Mouse (Mus musculus): ENCODE data around the gene Islr. TPM values are rescaled to one million over a fixed set of nuclear protein-coding genes. Genes with fewer than 3 reads are reported as not detected.

Islr gene
- total and polyA plus RNA-seq, 2 experiments = 1.4 to 7.7 TPM

GRCm38 (mm10) chr9:58157838-58158237 lies 46.3 kb downstream of the Islr start:
- Histone ChIP-seq H3K4me3 (ENCODE audit: insufficient read depth, low read depth, low read length) (peak overlapping the region; percentile 1; the same call in 1 of the 2 replicates), H3K9ac (ENCODE audit: low read depth, low read length) (no peak overlapping the region), H3K27ac (replicated peaks; ENCODE audit: insufficient read depth, low read depth, low read length) (peak overlapping the region; percentile 11; the same call in 1 of the 2 replicates), H3K27me3 (ENCODE audit: control insufficient read depth, insufficient read depth, low read length) (no peaks in the 10 kb centered on the region), H3K79me2 (ENCODE audit: control insufficient read depth, insufficient read depth, low read length) (no peaks in the 10 kb centered on the region), H3K4me1 (ENCODE audit: control insufficient read depth, insufficient read depth, low read length) (no peaks in the 10 kb centered on the region), H3K36me3 (ENCODE audit: control insufficient read depth, insufficient read depth, low read length) (no peaks in the 10 kb centered on the region)
- WGBS = 77% methylated on average over 13 of the region's 13 CpGs
- TF ChIP-seq CTCF (IDR thresholded peaks at IDR 0.05; ENCODE audit: low read depth, low read length) (no peak), POLR2A (IDR thresholded peaks at IDR 0.05; ENCODE audit: extremely low read depth, insufficient read depth, low read length) (no peak)
- DNase-seq (ENCODE audit: extremely low read depth, low read depth, low spot score) = no peak

GRCm38 (mm10) chr9:58156819-58157560 lies 47.1 kb downstream of the Islr start:
- Histone ChIP-seq H3K4me1 (ENCODE audit: control insufficient read depth, insufficient read depth, low read length) (no peaks in the 10 kb centered on the region), H3K79me2 (ENCODE audit: control insufficient read depth, insufficient read depth, low read length) (no peaks in the 10 kb centered on the region), H3K4me3 (ENCODE audit: insufficient read depth, low read depth, low read length) (no peak overlapping the region), H3K9ac (ENCODE audit: low read depth, low read length) (no peak overlapping the region), H3K27me3 (ENCODE audit: control insufficient read depth, insufficient read depth, low read length) (no peaks in the 10 kb centered on the region), H3K27ac (replicated peaks; ENCODE audit: insufficient read depth, low read depth, low read length) (no peak overlapping the region), H3K36me3 (ENCODE audit: control insufficient read depth, insufficient read depth, low read length) (no peaks in the 10 kb centered on the region)
- TF ChIP-seq POLR2A (IDR thresholded peaks at IDR 0.05; ENCODE audit: extremely low read depth, insufficient read depth, low read length) (no peak), CTCF (IDR thresholded peaks at IDR 0.05; ENCODE audit: low read depth, low read length) (no peak)
- no peak for DNase-seq (ENCODE audit: extremely low read depth, low read depth, low spot score)
- whole genome bisulfite sequencing = 88% methylated on average over 22 of the region's 22 CpGs

- Histone ChIP-seq H3K4me3 (ENCODE audit: insufficient read depth, low read depth, low read length) (no peak overlapping the region), H3K4me1 (ENCODE audit: control insufficient read depth, insufficient read depth, low read length) (no peaks in the 10 kb centered on the region), H3K9ac (ENCODE audit: low read depth, low read length) (no peak overlapping the region), H3K27ac (replicated peaks; ENCODE audit: insufficient read depth, low read depth, low read length) (no peak overlapping the region), H3K36me3 (ENCODE audit: control insufficient read depth, insufficient read depth, low read length) (no peaks in the 10 kb centered on the region), H3K27me3 (ENCODE audit: control insufficient read depth, insufficient read depth, low read length) (no peaks in the 10 kb centered on the region), H3K79me2 (ENCODE audit: control insufficient read depth, insufficient read depth, low read length) (no peaks in the 10 kb centered on the region)
- WGBS = 55% methylated on average over 3 of the region's 3 CpGs
- no peak for TF ChIP-seq CTCF (IDR thresholded peaks at IDR 0.05; ENCODE audit: low read depth, low read length)
- no peak for TF ChIP-seq POLR2A (IDR thresholded peaks at IDR 0.05; ENCODE audit: extremely low read depth, insufficient read depth, low read length)
- DNase-seq (ENCODE audit: extremely low read depth, low read depth, low spot score) = no peak
Measured at GRCm38 (mm10) chr9:58155366-58155765, 48.7 kb downstream of the Islr start.

GRCm38 (mm10) chr9:58153095-58153494 lies 51.0 kb downstream of the Islr start:
- WGBS = 93% methylated on average over 3 of the region's 3 CpGs
- no peaks in the 10 kb centered on the region for H3K79me2 ChIP-seq (ENCODE audit: control insufficient read depth, insufficient read depth, low read length)
- peak; percentile 9 for DNase-seq (ENCODE audit: extremely low read depth, low read depth, low spot score)
- no peak overlapping the region for H3K4me3 ChIP-seq (ENCODE audit: insufficient read depth, low read depth, low read length)
- no peaks in the 10 kb centered on the region for H3K27me3 ChIP-seq (ENCODE audit: control insufficient read depth, insufficient read depth, low read length)
- H3K4me1 ChIP-seq (ENCODE audit: control insufficient read depth, insufficient read depth, low read length) = no peaks in the 10 kb centered on the region
- TF ChIP-seq POLR2A (IDR thresholded peaks at IDR 0.05; ENCODE audit: extremely low read depth, insufficient read depth, low read length) (no peak), CTCF (IDR thresholded peaks at IDR 0.05; ENCODE audit: low read depth, low read length) (no peak)
- no peaks in the 10 kb centered on the region for H3K36me3 ChIP-seq (ENCODE audit: control insufficient read depth, insufficient read depth, low read length)
- no peak overlapping the region for H3K27ac ChIP-seq (replicated peaks; ENCODE audit: insufficient read depth, low read depth, low read length)
- no peak overlapping the region for H3K9ac ChIP-seq (ENCODE audit: low read depth, low read length)

GRCm38 (mm10) chr9:58150733-58151361 lies 53.3 kb downstream of the Islr start:
- Histone ChIP-seq H3K9ac (ENCODE audit: low read depth, low read length) (no peak overlapping the region), H3K79me2 (ENCODE audit: control insufficient read depth, insufficient read depth, low read length) (no peaks in the 10 kb centered on the region), H3K4me1 (ENCODE audit: control insufficient read depth, insufficient read depth, low read length) (no peaks in the 10 kb centered on the region), H3K27ac (replicated peaks; ENCODE audit: insufficient read depth, low read depth, low read length) (no peak overlapping the region), H3K4me3 (ENCODE audit: insufficient read depth, low read depth, low read length) (no peak overlapping the region), H3K36me3 (ENCODE audit: control insufficient read depth, insufficient read depth, low read length) (no peaks in the 10 kb centered on the region), H3K27me3 (ENCODE audit: control insufficient read depth, insufficient read depth, low read length) (no peaks in the 10 kb centered on the region)
- TF ChIP-seq CTCF (IDR thresholded peaks at IDR 0.05; ENCODE audit: low read depth, low read length) (peak; percentile 70), POLR2A (IDR thresholded peaks at IDR 0.05; ENCODE audit: extremely low read depth, insufficient read depth, low read length) (no peak)
- 58% methylated on average over 4 of the region's 4 CpGs for WGBS
- peak; percentile 41 for DNase-seq (ENCODE audit: extremely low read depth, low read depth, low spot score)

- DNase-seq (ENCODE audit: extremely low read depth, low read depth, low spot score) = no peak
- Histone ChIP-seq H3K27ac (replicated peaks; ENCODE audit: insufficient read depth, low read depth, low read length) (no peak overlapping the region), H3K36me3 (ENCODE audit: control insufficient read depth, insufficient read depth, low read length) (no peaks in the 10 kb centered on the region), H3K9ac (ENCODE audit: low read depth, low read length) (no peak overlapping the region), H3K4me1 (ENCODE audit: control insufficient read depth, insufficient read depth, low read length) (no peaks in the 10 kb centered on the region), H3K27me3 (ENCODE audit: control insufficient read depth, insufficient read depth, low read length) (no peaks in the 10 kb centered on the region), H3K79me2 (ENCODE audit: control insufficient read depth, insufficient read depth, low read length) (no peaks in the 10 kb centered on the region), H3K4me3 (ENCODE audit: insufficient read depth, low read depth, low read length) (no peak overlapping the region)
- WGBS = 60% methylated on average over 2 of the region's 2 CpGs
- TF ChIP-seq POLR2A (IDR thresholded peaks at IDR 0.05; ENCODE audit: extremely low read depth, insufficient read depth, low read length) = no peak
- no peak for TF ChIP-seq CTCF (IDR thresholded peaks at IDR 0.05; ENCODE audit: low read depth, low read length)
Measured at GRCm38 (mm10) chr9:58148806-58149205, 55.3 kb downstream of the Islr start.

Measured in liver, adult 2 months (tissue).